Mouse (Mus musculus): ENCODE measurements at regions not wholly inside any gene's neighbourhood (a gene's known extent, or its start where the extent isn't known, plus 50 kb on each side); places are given as distances from the start of the nearest gene placed in this dataset.

GRCm38 (mm10) chr3:149349211-149349697 lies 358.9 kb upstream of the Adgrl2 start:
- TF ChIP-seq POLR2A (IDR thresholded peaks at IDR 0.05; ENCODE audit: low read depth, low read length): no peak
- peak; percentile 74 for TF ChIP-seq CTCF (IDR thresholded peaks at IDR 0.05; ENCODE audit: extremely low read depth, insufficient read length, insufficient replicate concordance, low read depth, low read length)
